Comparison of ENCODE assay signal across 12 mouse cellular contexts in the genomic region with DNA sequence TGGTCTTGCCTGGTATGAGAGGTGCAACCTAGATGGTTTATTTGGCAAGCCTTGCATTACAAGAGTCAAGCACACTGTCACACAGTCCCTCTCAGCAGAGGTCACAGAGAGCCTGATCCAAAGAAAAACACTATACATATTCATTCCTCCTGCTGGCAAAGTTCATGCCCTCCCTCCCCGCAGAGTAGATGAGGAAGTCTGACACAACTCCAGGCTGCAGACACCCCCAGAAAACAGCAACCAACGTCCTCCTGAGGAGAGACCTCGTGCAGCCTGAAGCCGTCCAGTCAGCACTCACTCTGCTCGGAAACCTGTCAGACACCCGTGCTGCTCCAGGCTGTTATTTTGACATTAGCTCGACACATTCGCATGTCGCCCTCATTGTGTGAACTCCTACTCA.
DNase-seq lines count a peak whose midpoint lies in the region; ATAC-seq lines count a peak whose summit lies in the region.
"Had no signal": no experiment of that assay in that cellular context is flagged by ENCODE, and none has a peak within 500 bp of the region (broad histone marks: within the 10 kb centered on the region; RNA-seq: fewer than 3 reads in every experiment).

No protein-coding gene starts in this region.

- H3K4me2 ChIP-seq in forebrain, embryonic 15.5 days (replicated peaks), result no peak overlapping the region
- H3K4me2 ChIP-seq in forebrain, embryonic 11.5 days (ENCODE audit: low read depth, low read length, severe bottlenecking), result no peak overlapping the region
- H3K4me2 ChIP-seq in kidney, embryonic 16.5 days (replicated peaks; ENCODE audit: low read depth, low read length), result no peak overlapping the region
- H3K4me2 ChIP-seq in hindbrain, embryonic 16.5 days (ENCODE audit: low read length), result no peak overlapping the region
- H3K4me2 ChIP-seq: liver, embryonic 12.5 days had no signal

- no peaks in the 10 kb centered on the region for H3K36me3 ChIP-seq in forebrain, embryonic 15.5 days
- H3K36me3 ChIP-seq in forebrain, embryonic 11.5 days (ENCODE audit: control insufficient read depth, insufficient read depth, low read length), result no peaks in the 10 kb centered on the region
- H3K36me3 ChIP-seq in kidney, embryonic 16.5 days (ENCODE audit: insufficient read depth, low read length), result no peaks in the 10 kb centered on the region
- H3K36me3 ChIP-seq in hindbrain, embryonic 16.5 days (ENCODE audit: control insufficient read depth, insufficient read depth, low read length), result no peaks in the 10 kb centered on the region
- H3K36me3 ChIP-seq: liver, embryonic 12.5 days had no signal

- H3K27me3 ChIP-seq in forebrain, embryonic 15.5 days, result no peaks in the 10 kb centered on the region
- no peaks in the 10 kb centered on the region for H3K27me3 ChIP-seq in forebrain, embryonic 11.5 days (ENCODE audit: control insufficient read depth, insufficient read depth, low read length)
- H3K27me3 ChIP-seq in kidney, embryonic 16.5 days (ENCODE audit: insufficient read depth, low read length), result no peaks in the 10 kb centered on the region
- no peaks in the 10 kb centered on the region for H3K27me3 ChIP-seq in hindbrain, embryonic 16.5 days (replicated peaks; ENCODE audit: control insufficient read depth, insufficient read depth, low read length)
- H3K27me3 ChIP-seq: liver, embryonic 12.5 days had no signal

- H3K4me3 ChIP-seq in forebrain, embryonic 15.5 days, result no peak overlapping the region
- no peak overlapping the region for H3K4me3 ChIP-seq in forebrain, embryonic 11.5 days (ENCODE audit: low read depth, low read length)
- H3K4me3 ChIP-seq in kidney, embryonic 16.5 days (ENCODE audit: low read length), result no peak overlapping the region
- H3K4me3 ChIP-seq in hindbrain, embryonic 16.5 days (ENCODE audit: low read length), result no peak overlapping the region
- H3K4me3 ChIP-seq: liver, embryonic 12.5 days had no signal

- ATAC-seq in forebrain, embryonic 15.5 days (replicated peaks), result peak; percentile 78
- no peak for ATAC-seq in forebrain, embryonic 11.5 days (replicated peaks; ENCODE audit: low FRiP score)
- no peak for ATAC-seq in kidney, embryonic 16.5 days (ENCODE audit: low FRiP score, low TSS enrichment)
- ATAC-seq in hindbrain, embryonic 16.5 days, result 0 out of 2 replicates have a peak, but pooled peaks have one; percentile 27
- no peak for ATAC-seq in megakaryocyte progenitor cell, adult 5-6 weeks (replicated peaks; ENCODE audit: poor library complexity)
- ATAC-seq: liver, embryonic 12.5 days had no signal

- H3K4me1 ChIP-seq in forebrain, embryonic 15.5 days, result peaks cover 10% of the 10 kb centered on the region
- H3K4me1 ChIP-seq in forebrain, embryonic 11.5 days (replicated peaks; ENCODE audit: control insufficient read depth, insufficient read depth, low read length), result no peaks in the 10 kb centered on the region
- peaks cover 6% of the 10 kb centered on the region; the same call in 1 of the 2 replicates for H3K4me1 ChIP-seq in kidney, embryonic 16.5 days (ENCODE audit: insufficient read depth, low read length)
- no peaks in the 10 kb centered on the region for H3K4me1 ChIP-seq in hindbrain, embryonic 16.5 days (ENCODE audit: control insufficient read depth, insufficient read depth, low read depth, low read length)
- H3K4me1 ChIP-seq: liver, embryonic 12.5 days had no signal

- no peak for DNase-seq in forebrain, embryonic 11.5 days (ENCODE audit: low spot score)
- peak; percentile 18 for DNase-seq in kidney, adult 18-20 months
- peak; percentile 3 for DNase-seq in ZHBTc4 (ENCODE audit: low read depth, low spot score)
- no peak for DNase-seq in cerebellum, adult 11 months
- DNase-seq: adrenal gland, postnatal 25 days; B cell, adult 2 months; thymus, adult 2 months had no signal

- WGBS in forebrain, embryonic 15.5 days, result 29% methylated on average over 9 of the region's 9 CpGs
- 52% methylated on average over 9 of the region's 9 CpGs for WGBS in forebrain, embryonic 11.5 days
- WGBS in kidney, embryonic 16.5 days, result 35% methylated on average over 9 of the region's 9 CpGs
- WGBS in hindbrain, embryonic 16.5 days, result 30% methylated on average over 9 of the region's 9 CpGs

- H3K27ac ChIP-seq in forebrain, embryonic 15.5 days (replicated peaks), result no peak overlapping the region; the same call in 1 of the 2 replicates
- no peak overlapping the region for H3K27ac ChIP-seq in forebrain, embryonic 11.5 days (ENCODE audit: low read depth, low read length)
- H3K27ac ChIP-seq in kidney, embryonic 16.5 days (ENCODE audit: low read length), result no peak overlapping the region
- H3K27ac ChIP-seq in hindbrain, embryonic 16.5 days (ENCODE audit: low read depth, low read length), result no peak overlapping the region
- H3K27ac ChIP-seq: liver, embryonic 12.5 days had no signal

- H3K9ac ChIP-seq in forebrain, embryonic 15.5 days (replicated peaks), result no peak overlapping the region
- no peak overlapping the region for H3K9ac ChIP-seq in forebrain, embryonic 11.5 days (ENCODE audit: low read length)
- H3K9ac ChIP-seq in kidney, embryonic 16.5 days (replicated peaks; ENCODE audit: low read length), result no peak overlapping the region
- H3K9ac ChIP-seq in hindbrain, embryonic 16.5 days (ENCODE audit: low read depth, low read length), result no peak overlapping the region
- H3K9ac ChIP-seq: liver, embryonic 12.5 days had no signal

- H3K9me3 ChIP-seq in forebrain, embryonic 15.5 days, result no peaks in the 10 kb centered on the region
- H3K9me3 ChIP-seq in forebrain, embryonic 11.5 days (ENCODE audit: control insufficient read depth, low read length), result no peaks in the 10 kb centered on the region
- H3K9me3 ChIP-seq in kidney, embryonic 16.5 days (ENCODE audit: low read length), result no peaks in the 10 kb centered on the region
- no peaks in the 10 kb centered on the region for H3K9me3 ChIP-seq in hindbrain, embryonic 16.5 days (ENCODE audit: control insufficient read depth, low read length)
- H3K9me3 ChIP-seq: liver, embryonic 12.5 days had no signal

Comparison
In these comparisons a context has a peak if more than half of its experiments do, and no peak if none do; other contexts are left out.
1. ATAC-seq: peak in forebrain, embryonic 15.5 days (single experiment) and hindbrain, embryonic 16.5 days (single experiment); none in forebrain, embryonic 11.5 days (single experiment), kidney, embryonic 16.5 days (single experiment) and megakaryocyte progenitor cell, adult 5-6 weeks (single experiment).
2. DNase-seq: peak in kidney, adult 18-20 months (single experiment) and ZHBTc4 (single experiment); none in forebrain, embryonic 11.5 days (single experiment) and cerebellum, adult 11 months (single experiment).